Mouse (Mus musculus) midbrain, embryonic 15.5 days (tissue): ENCODE data around the gene Tm9sf4. TPM values are rescaled to one million over a fixed set of nuclear protein-coding genes. Genes with fewer than 3 reads are reported as not detected.

Experiments
- ATAC-seq: fragments of 200-750 bp; cut with Nextera tagmentation; replicated peaks from 2 replicates; pipeline ENCODE4 v1.8.0; 2017; ENCODE audit warnings: moderate TSS enrichment
- H3K27ac ChIP-seq: fragments of 300-500 bp; sonication (generic); 2 replicates; pipeline ENCODE4 v1.5.1; 2015; ENCODE audit warnings: mild to moderate bottlenecking, inconsistent platforms
- H3K27me3 ChIP-seq: fragments of 300-500 bp; sonication (generic); replicated peaks from 2 replicates; pipeline ENCODE4 v1.6.1; 2015; ENCODE audit warnings: inconsistent platforms
- H3K36me3 ChIP-seq: fragments of 300-500 bp; sonication (generic); replicated peaks from 2 replicates; pipeline ENCODE4 v1.6.1; 2015; ENCODE audit warnings: inconsistent platforms
- H3K4me1 ChIP-seq: fragments of 300-500 bp; sonication (generic); 2 replicates; pipeline ENCODE4 v1.6.1; 2015; ENCODE audit warnings: inconsistent platforms
- H3K4me2 ChIP-seq: fragments of 300-500 bp; sonication (generic); 2 replicates; pipeline ENCODE4 v1.6.1; 2015; ENCODE audit warnings: inconsistent platforms, mild to moderate bottlenecking, moderate library complexity
- H3K4me3 ChIP-seq: fragments of 300-500 bp; sonication (generic); 2 replicates; pipeline ENCODE4 v1.5.1; 2015; ENCODE audit warnings: mild to moderate bottlenecking, inconsistent platforms
- H3K9ac ChIP-seq: fragments of 300-500 bp; sonication (generic); 2 replicates; pipeline ENCODE4 v1.6.1; 2015; ENCODE audit warnings: mild to moderate bottlenecking, inconsistent platforms
- H3K9me3 ChIP-seq: fragments of 300-500 bp; sonication (generic); 2 replicates; pipeline ENCODE4 v1.6.1; 2016; ENCODE audit warnings: inconsistent platforms
- WGBS: fragments of 180-500 bp; shearing (Covaris S2); methylation state at CpG from one replicate; pipeline ENCODE4 v1.1.7; 2015; ENCODE audit warnings: mixed read lengths; 5-methylcytosine and 5-hydroxymethylcytosine counted together
- polyA plus RNA-seq: library from polyadenylated mRNA; unstranded; fragments of >200 nt; fragmentation: Nextera tagmentation; extraction: Ambion mirVana; gene quantifications from 2 replicates; pipeline ENCODE4 v1.2.1, GENCODE M21; 2015

Tm9sf4 gene
- 82.0 and 88.7 TPM in 2 replicates for polyA plus RNA-seq

DNA sequence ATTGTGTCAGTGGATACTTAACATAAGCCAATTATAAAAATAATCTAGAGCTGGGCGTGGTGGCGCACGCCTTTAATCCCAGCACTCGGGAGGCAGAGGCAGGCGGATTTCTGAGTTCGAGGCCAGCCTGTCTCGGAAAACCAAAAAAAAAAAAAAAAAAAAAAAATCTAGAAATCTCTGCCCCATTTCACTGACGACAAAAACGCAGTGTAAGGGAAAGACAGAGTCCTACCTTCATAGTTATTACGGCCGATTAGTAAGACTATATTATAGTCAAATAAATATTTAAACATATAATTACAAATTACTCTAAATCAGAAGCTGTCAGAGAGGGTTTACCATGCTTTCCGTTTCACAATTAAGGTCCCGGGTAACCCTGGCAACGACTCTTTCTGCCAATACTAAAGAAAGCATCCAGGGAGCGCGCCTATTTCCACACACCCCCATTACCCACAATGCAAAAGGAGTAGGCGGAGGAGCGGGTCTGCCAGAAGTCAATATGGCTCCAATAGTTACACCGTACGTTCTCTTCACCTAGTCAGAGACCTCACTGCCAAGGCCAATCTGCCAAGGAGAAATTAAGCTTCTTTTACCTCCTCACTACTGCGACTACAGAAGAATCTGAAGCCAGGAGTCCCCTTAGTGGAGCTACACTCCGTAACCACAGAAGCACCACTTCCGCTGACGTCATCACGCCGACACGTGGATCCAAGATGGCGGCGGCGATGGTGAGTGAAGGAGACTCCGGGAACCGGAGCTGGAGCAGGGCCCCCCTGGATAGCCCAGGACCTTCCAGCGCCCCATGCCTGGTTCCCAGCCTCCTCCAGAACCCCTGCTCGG is at the start of gene Tm9sf4:
Gene Tm9sf4, plus strand, starts transcription at position 460 of the 840 bp plus-strand sequence.
- ATAC-seq = peak; percentile 96
- H3K4me3 ChIP-seq = peak within 1 kb of the TSS; percentile 78
- peaks cover 15% of the 10 kb centered on the region for H3K4me1 ChIP-seq
- no peaks in the 10 kb centered on the region for H3K27me3 ChIP-seq
- 9% methylated on average over 34 of the region's 34 CpGs for WGBS
- peak within 1 kb of the TSS; percentile 85 for H3K4me2 ChIP-seq
- no peaks in the 10 kb centered on the region for H3K36me3 ChIP-seq
- no peaks in the 10 kb centered on the region for H3K9me3 ChIP-seq
- peak within 1 kb of the TSS; percentile 85 for H3K9ac ChIP-seq
- peak within 1 kb of the TSS; percentile 97 for H3K27ac ChIP-seq

DNA sequence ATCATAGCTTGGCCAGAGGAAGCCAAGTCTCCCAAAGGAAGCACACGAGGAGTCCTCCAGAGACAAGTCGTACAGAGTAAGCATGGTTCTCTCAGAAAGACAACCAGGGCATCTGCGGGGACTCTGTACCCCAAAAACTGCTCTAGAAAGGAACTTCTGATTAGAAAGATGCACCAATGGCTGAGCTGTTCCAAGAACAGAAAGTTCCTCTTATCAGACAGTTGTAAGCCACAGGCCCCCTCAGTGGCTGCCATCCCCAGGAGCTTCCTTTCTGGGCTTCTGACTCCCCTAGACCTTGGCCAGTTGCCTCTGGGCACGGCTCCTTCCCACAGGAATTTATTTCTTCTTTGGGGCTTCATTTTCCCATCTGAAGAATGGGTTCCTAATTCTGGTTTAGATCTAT is 45.4 kb upstream of the Tm9sf4 start:
- no peak overlapping the region for H3K9ac ChIP-seq
- WGBS = 80% methylated on average over 4 of the region's 4 CpGs
- H3K9me3 ChIP-seq = no peaks in the 10 kb centered on the region
- H3K4me1 ChIP-seq = no peaks in the 10 kb centered on the region
- H3K4me2 ChIP-seq = no peak overlapping the region
- H3K4me3 ChIP-seq = no peak overlapping the region
- no peaks in the 10 kb centered on the region for H3K36me3 ChIP-seq
- ATAC-seq = no peak
- H3K27me3 ChIP-seq = no peaks in the 10 kb centered on the region; the same call in 1 of the 2 replicates
- no peak overlapping the region for H3K27ac ChIP-seq

DNA sequence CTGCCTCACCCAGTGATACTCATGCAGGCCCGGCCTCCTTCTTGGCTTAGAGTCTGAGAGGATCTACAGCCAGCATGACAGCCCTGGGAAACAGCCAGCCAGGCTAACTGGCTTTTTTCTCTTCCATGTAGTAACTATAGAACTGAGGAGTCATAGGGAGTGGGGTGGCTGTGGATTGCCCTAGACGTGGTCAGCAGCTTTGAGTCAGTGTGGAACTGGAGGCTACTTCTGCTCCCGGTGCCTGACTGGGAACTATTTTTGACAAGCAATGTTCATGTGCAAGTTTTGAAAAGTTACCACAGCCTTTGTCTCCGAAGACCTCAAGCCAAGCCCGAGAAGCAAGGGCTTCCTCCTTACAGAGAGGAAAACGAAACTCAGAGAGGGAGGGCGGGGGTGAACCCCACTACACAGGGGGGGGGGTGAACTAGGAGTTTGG is 44.0 kb upstream of the Tm9sf4 start:
- WGBS = 84% methylated on average over 7 of the region's 7 CpGs
- Histone ChIP-seq H3K36me3 (no peaks in the 10 kb centered on the region), H3K4me2 (no peak overlapping the region), H3K4me1 (no peaks in the 10 kb centered on the region), H3K27me3 (no peaks in the 10 kb centered on the region), H3K27ac (no peak overlapping the region), H3K9me3 (no peaks in the 10 kb centered on the region), H3K9ac (no peak overlapping the region), H3K4me3 (no peak overlapping the region)
- no peak for ATAC-seq

DNA sequence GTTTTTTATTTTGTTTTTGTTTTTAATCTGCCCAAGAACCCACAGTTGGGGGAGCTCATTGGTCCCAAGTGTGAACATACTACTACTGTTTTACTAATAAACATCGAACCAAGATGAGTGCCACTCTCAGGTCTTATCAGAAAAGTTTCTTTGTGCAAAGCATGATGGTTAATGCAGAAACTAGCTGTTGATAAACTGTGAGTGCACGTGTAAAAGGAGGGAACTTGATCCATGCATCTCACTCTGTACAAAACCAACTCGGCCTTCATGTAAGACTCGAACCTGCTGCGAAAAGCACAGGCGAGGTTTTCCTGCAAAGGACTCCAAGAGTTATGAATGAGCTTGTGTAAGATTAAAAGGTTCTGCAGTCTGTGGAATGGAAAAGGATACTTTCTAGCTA is 41.6 kb upstream of the Tm9sf4 start:
- Histone ChIP-seq H3K27ac (no peak overlapping the region), H3K27me3 (no peaks in the 10 kb centered on the region), H3K4me2 (no peak overlapping the region), H3K9ac (no peak overlapping the region), H3K4me1 (no peaks in the 10 kb centered on the region), H3K36me3 (no peaks in the 10 kb centered on the region), H3K4me3 (no peak overlapping the region), H3K9me3 (no peaks in the 10 kb centered on the region)
- ATAC-seq = no peak
- 94% methylated on average over 6 of the region's 6 CpGs for WGBS

DNA sequence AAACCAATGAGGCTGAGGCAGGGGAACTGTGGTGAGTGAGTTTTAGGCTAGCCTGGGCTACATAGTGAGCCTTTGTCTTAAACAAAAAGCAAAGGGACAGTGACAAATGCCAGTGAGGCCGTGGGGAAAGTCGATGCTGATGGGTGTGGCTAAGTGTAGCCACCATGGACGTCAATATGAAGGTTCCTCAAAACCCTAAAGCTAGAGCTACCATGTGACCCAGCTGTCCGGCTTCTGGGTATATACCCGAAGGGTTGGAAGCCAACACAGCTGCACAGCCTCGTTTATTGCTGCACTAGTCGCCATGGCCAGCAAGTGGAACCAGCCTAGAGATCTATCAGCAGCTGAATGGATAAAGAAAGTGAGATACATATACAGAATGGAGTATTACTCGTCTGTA is 41.0 kb upstream of the Tm9sf4 start:
- no peaks in the 10 kb centered on the region for H3K27me3 ChIP-seq
- no peak for ATAC-seq
- no peak overlapping the region for H3K27ac ChIP-seq
- no peaks in the 10 kb centered on the region for H3K4me1 ChIP-seq
- H3K9me3 ChIP-seq = no peaks in the 10 kb centered on the region
- H3K4me2 ChIP-seq = no peak overlapping the region
- H3K4me3 ChIP-seq = no peak overlapping the region
- WGBS = 78% methylated on average over 8 of the region's 8 CpGs
- H3K9ac ChIP-seq = no peak overlapping the region
- no peaks in the 10 kb centered on the region for H3K36me3 ChIP-seq

DNA sequence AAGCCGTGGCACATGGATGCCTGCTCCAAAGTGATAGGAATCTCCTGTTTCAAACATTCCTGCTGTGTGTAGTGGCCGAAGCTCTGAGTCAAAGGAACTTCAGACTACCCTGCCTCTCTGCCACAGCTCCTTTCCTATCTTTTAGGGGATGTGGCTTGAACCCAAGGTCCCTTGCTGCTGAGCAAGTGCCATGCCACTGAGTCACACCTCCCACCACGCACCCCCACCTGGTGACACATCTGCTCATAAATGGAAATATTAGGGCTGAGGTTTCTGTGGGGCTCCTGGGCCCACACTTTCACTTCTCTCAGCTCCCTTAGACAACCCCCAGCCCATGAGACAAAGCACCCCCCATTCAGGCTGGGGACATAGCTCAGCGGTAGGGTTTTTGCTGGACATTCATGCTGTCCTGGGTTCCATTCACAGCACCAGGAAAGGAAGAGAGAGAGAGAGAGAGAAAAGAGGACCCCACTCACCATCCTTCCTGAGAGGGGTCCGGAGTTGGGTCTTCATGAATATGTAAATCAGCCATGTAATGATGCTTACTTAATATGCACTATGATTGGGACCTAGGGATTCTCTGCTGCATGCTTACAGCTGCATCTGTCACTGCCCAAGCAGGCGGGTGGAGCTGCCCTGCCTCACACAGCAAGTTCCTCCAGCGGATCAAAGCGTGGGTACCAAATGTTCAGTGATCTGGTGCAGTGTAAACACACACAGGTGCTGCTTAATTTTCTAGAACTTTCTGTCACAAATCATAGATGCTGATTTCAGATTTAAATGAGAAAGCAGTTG is 39.1 kb upstream of the Tm9sf4 start:
- ATAC-seq = no peak
- no peak overlapping the region for H3K4me3 ChIP-seq
- H3K27ac ChIP-seq = no peak overlapping the region
- no peaks in the 10 kb centered on the region for H3K27me3 ChIP-seq
- H3K4me2 ChIP-seq = no peak overlapping the region
- H3K36me3 ChIP-seq = no peaks in the 10 kb centered on the region
- no peaks in the 10 kb centered on the region for H3K4me1 ChIP-seq
- 70% methylated on average over 8 of the region's 8 CpGs for WGBS
- H3K9ac ChIP-seq = no peak overlapping the region
- no peaks in the 10 kb centered on the region for H3K9me3 ChIP-seq

DNA sequence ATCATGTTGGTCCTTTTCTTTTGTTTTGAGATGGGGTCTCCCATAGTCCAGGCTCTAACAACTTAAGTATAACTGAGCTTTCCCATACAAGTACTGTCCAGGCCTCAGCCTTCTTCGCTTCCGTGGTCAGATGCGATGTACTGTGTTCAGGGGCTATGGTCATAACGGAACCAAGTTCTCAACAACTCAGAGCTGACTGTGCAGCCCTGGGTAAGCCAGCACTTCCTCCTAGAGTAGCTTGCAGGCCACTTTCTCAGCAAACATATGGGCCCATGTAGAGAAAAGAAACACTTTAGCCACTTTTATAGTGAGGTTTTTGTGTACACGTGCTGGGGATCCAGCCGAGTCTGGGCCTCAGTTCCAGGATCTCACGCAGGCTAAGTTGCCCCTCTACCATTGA is 38.4 kb upstream of the Tm9sf4 start:
- Histone ChIP-seq H3K9me3 (no peaks in the 10 kb centered on the region), H3K4me1 (no peaks in the 10 kb centered on the region), H3K4me2 (no peak overlapping the region), H3K27ac (no peak overlapping the region), H3K9ac (no peak overlapping the region), H3K4me3 (no peak overlapping the region), H3K27me3 (no peaks in the 10 kb centered on the region), H3K36me3 (no peaks in the 10 kb centered on the region)
- 89% methylated on average over 7 of the region's 7 CpGs for WGBS
- no peak for ATAC-seq

DNA sequence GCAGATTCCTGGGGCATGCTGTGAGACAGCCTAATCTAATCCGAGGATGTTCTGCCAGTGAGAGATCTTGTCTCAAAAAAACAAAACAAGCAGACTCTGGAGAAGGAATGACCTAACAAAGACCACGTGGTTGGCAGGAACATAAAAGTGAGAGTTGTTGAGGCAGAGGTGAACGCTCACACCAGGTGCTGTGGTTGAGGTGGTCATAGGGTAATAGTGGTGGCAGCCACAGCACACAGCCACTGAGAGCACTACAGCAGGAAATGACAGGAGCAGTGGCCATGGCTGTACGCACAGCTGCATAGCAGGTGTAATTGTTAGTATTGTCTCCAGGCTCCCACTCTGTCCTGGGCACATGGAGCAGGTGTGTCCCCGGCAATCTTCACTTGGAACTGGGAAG is 35.2 kb upstream of the Tm9sf4 start:
- Histone ChIP-seq H3K27ac (no peak overlapping the region), H3K9me3 (no peaks in the 10 kb centered on the region), H3K27me3 (no peaks in the 10 kb centered on the region), H3K36me3 (no peaks in the 10 kb centered on the region), H3K4me1 (no peaks in the 10 kb centered on the region), H3K4me3 (no peak overlapping the region), H3K4me2 (no peak overlapping the region), H3K9ac (no peak overlapping the region)
- WGBS = 56% methylated on average over 5 of the region's 5 CpGs
- ATAC-seq = no peak

DNA sequence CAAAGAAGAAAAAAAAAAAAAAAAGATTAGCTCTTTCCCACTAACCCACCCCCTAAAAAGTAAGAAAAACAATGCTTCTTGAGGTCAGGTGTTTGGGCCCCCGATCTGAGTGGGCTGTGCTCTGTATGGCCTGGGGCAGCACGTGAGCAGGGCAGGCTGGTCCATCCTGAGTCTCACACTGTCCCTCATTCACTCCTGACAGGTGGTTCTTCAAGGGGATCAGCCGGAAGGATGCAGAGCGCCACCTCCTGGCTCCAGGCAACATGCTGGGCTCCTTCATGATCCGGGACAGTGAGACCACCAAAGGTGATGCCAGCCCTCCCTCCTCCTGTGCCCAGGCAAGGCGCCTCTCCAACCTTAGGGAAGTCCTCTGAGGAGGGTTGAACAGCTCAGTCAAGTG is 30.1 kb upstream of the Tm9sf4 start:
- WGBS = 17% methylated on average over 6 of the region's 6 CpGs
- no peak for ATAC-seq
- Histone ChIP-seq H3K4me3 (no peak overlapping the region), H3K4me1 (no peaks in the 10 kb centered on the region), H3K27ac (no peak overlapping the region), H3K4me2 (no peak overlapping the region), H3K9me3 (no peaks in the 10 kb centered on the region), H3K27me3 (no peaks in the 10 kb centered on the region), H3K36me3 (no peaks in the 10 kb centered on the region), H3K9ac (no peak overlapping the region)

DNA sequence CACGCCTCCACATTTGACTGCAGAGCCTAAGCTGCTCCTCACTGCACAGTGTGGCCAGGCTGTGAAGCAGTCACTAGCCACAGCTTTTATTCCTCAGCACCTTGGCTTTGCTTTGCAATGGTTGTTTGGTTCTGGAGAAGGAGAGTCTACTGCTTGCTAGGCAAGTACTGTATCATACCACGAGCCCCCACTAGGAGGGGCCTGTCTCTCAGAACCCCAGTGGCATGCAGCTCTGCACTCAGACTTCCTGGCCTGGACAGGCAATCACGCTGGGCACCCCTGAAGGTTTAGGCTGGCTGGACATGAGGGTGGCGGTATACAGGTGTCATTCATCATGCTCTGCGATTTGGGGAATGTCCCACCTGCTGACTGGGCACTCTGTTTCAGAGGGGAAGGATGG is 26.9 kb upstream of the Tm9sf4 start:
- 45% methylated on average over 5 of the region's 5 CpGs for WGBS
- H3K36me3 ChIP-seq = no peaks in the 10 kb centered on the region

DNA sequence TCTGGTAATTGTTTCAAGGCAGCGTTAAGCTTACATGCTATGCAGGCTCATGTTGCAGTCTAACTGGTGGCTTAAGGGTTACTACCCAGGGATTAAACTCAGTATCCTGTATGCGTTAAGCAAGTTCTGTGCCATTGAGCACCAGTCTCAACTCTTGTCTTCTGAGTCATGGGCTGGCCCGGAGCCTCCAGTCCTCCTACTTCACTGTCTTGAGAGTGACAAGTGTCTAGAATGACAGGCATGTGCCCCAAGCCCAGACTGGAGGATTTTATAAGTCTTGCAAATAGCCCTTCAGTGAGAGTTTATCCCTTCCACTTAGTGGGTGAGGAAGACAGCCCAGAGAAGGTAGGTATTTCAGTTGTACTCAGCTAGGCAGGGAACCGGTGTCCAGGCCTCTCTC is 24.9 kb upstream of the Tm9sf4 start:
- H3K4me2 ChIP-seq = no peak overlapping the region
- no peaks in the 10 kb centered on the region for H3K4me1 ChIP-seq
- 54% methylated on average over 4 of the region's 4 CpGs for WGBS
- H3K4me3 ChIP-seq = no peak overlapping the region
- ATAC-seq = no peak
- H3K9ac ChIP-seq = no peak overlapping the region
- H3K36me3 ChIP-seq = no peaks in the 10 kb centered on the region
- H3K27me3 ChIP-seq = no peaks in the 10 kb centered on the region
- H3K27ac ChIP-seq = no peak overlapping the region
- H3K9me3 ChIP-seq = no peaks in the 10 kb centered on the region

More for the DNA sequence above, 26.9 kb upstream of the Tm9sf4 start:
- Histone ChIP-seq H3K4me2 (no peak overlapping the region), H3K4me3 (no peak overlapping the region), H3K27ac (no peak overlapping the region), H3K27me3 (no peaks in the 10 kb centered on the region), H3K9me3 (no peaks in the 10 kb centered on the region), H3K9ac (no peak overlapping the region), H3K4me1 (no peaks in the 10 kb centered on the region)
- ATAC-seq = no peak

DNA sequence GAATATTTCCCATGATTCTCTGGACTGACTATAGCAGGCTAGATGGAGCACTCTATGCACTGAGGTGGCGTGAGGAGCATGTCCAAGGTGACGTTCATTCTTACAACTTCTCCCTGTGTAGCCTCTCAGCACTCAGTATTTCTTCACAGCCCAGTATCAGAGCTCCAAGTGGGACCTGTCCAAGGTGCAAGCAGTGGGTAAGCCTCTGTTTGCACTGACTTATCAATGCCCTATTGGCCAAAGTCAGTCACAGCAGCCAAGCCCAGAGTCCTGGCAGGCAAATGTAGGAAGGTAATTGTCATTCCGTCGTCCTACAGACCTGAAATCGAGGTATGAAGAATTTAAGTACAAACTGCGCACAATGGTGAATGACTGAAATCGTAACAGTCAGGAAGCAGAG is 21.9 kb upstream of the Tm9sf4 start:
- ATAC-seq = no peak
- H3K4me1 ChIP-seq = no peaks in the 10 kb centered on the region
- no peak overlapping the region for H3K4me3 ChIP-seq
- no peaks in the 10 kb centered on the region for H3K36me3 ChIP-seq
- no peak overlapping the region for H3K9ac ChIP-seq
- no peaks in the 10 kb centered on the region for H3K27me3 ChIP-seq
- H3K9me3 ChIP-seq = no peaks in the 10 kb centered on the region
- 86% methylated on average over 7 of the region's 7 CpGs for WGBS
- H3K4me2 ChIP-seq = no peak overlapping the region
- no peak overlapping the region for H3K27ac ChIP-seq
